Mouse (Mus musculus) cerebellum, adult 2 months (tissue): ENCODE measurements at regions not wholly inside any gene's neighbourhood (a gene's known extent, or its start where the extent isn't known, plus 50 kb on each side); places are given as distances from the start of the nearest gene placed in this dataset.

Experiments used
- CTCF ChIP-seq: fragments of 200-500 bp; IDR thresholded peaks from 2 replicates; pipeline ENCODE4 v1.5.1; 2011; ENCODE audit warnings: low read depth, mild to moderate bottlenecking, control low read depth, low read length, moderate library complexity, borderline replicate concordance; ENCODE audit not compliant: insufficient read depth
- POLR2A ChIP-seq: fragments of 200-500 bp; IDR thresholded peaks from 2 replicates; pipeline ENCODE4 v1.6.1; 2011; ENCODE audit warnings: low read length, control low read depth, borderline replicate concordance; ENCODE audit not compliant: insufficient read depth

GRCm38 (mm10) chr8:109245526-109245925 lies 248.3 kb upstream of the Pmfbp1 start:
- no peak for TF ChIP-seq CTCF
- no peak for TF ChIP-seq POLR2A
